Mouse (Mus musculus) mature B cell (primary cell): ENCODE results near the gene Dnah3.

Experiments
- in situ Hi-C: fragments of 300-500 bp; cut with MboI; formaldehyde crosslinking; loops from 2 replicates; pipeline ENCODE4 v1.14.3; 2019

Gene Dnah3

GRCm38 (mm10) chr7:119954047-119954446, 141.0 kb downstream of the Dnah3 start:
- in situ Hi-C loops: no loop called here

GRCm38 (mm10) chr7:119941569-119941968, 153.5 kb downstream of the Dnah3 start:
- in situ Hi-C loops: no loop called here

DNA sequence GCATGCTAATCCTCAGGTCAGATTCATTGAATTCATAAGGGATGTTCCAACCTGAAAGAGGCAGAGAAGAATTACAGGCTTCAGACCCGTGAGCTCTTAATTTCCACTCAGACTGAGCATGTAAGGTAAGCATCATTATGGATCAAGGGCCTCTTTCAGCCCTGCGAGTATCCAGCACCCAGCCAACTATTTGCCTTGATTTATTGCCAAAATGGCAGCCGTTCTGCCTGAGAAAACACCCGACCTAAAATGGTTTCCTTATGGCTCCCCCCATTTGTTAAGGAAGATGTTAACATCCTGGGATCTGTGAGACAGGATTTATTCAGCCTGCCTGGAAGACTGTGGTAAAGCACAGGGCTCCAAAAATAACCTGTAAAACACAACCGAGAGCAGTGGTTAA, 158.0 kb downstream of the Dnah3 start:
- in situ Hi-C loops: no loop called here

DNA sequence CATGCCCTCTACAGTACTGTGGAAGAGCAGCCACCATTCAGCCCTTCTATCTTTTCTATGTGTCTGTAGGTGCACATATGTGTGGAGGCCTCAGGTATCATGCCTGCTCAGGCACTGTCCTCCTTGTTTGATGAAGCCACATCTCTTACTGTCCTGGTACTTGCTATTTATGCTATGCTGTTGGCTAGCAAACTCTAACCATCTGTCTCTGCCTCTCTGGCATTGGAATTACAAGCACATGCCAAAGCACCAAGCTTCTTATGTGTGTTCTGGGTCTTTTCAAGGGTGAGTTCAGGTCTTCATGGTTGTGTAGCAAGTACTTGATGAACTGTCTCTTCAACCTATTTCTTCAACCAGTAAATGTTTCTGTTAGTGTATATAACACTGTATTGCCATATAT, 158.8 kb downstream of the Dnah3 start:
- in situ Hi-C loops: no loop called here

GRCm38 (mm10) chr7:119928783-119929440, 166.2 kb downstream of the Dnah3 start:
- in situ Hi-C loops: no loop called here

- in situ Hi-C loops: no loop called here
These were observed 174.0 kb downstream of the Dnah3 start for GRCm38 (mm10) chr7:119921054-119921453.

- in situ Hi-C loops: no loop called here
These were observed 174.6 kb downstream of the Dnah3 start for GRCm38 (mm10) chr7:119920457-119920856.

- in situ Hi-C loops: no loop called here
These were observed 183.4 kb downstream of the Dnah3 start for GRCm38 (mm10) chr7:119911727-119912126.

DNA sequence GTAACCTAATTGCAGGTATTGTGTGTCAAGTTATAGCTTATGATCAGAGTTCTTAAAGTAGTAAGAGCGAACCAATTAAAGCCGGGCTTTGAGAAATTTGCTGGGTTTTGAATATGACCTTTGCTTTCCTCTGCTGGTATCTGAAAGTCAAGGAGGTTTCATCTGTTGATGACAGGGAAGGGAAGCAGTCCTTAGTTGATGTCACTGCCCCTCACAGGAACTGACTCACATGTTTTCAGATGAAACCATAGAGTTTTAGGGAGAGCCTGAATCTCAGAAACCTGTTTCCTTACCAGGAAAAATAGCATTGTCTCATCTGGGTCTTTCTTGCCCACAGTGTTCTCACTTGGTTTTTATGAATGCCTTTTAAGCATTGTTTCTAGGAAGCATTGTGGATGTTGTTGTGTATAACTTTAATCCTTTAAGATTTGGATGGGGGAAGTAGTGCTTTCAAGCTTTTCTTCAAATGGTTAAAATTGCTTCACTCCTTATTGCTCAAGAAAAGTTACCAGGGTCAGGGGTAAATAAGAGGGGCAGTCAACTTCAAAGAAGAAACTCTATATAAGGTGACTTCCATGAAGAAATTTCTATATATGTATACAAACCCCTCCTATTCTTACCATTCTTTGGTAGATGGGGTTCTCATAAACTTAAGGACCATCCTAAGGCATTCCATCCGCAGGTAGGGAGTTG, 188.4 kb downstream of the Dnah3 start:
- in situ Hi-C loops: no loop called here

- in situ Hi-C loops: loop anchor here (25.0 kb wide), 2 partner anchors 738 to 938 kb away; partner anchors contain the start of genes Eef2k and Uqcrc2
These were observed 195.6 kb downstream of the Dnah3 start for GRCm38 (mm10) chr7:119899386-119900057.

DNA sequence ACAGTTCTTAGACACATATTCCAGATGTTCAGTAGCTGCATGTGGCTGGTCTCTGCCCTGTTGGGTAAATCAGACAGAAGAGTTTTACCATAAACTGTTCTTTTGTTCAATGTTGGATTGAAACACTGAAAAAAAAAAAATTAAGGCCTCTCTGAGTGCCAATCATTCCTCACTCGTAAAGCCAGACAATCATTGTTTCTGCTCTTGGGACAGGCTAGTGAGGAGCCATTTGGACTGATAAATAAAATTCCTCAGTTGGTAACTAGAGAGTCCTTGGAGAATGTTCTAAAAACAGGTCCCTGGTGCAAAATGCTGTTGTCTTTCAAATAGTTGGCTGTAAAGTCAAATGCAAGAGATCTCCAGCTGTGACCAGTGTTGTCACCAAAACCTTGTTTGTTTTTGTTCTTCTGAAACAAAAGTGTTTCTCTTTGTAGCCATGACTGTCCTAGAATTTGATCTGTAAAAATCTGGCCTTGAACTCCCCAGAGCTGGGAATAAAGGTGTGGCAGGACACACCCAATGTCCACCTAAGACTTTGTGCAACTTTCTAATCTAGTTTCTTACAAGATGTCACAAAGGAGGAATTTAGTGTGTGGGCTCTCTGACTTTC, 196.7 kb downstream of the Dnah3 start:
- in situ Hi-C loops: loop anchor here (25.0 kb wide), 2 partner anchors 739 to 939 kb away; partner anchors contain the start of genes Eef2k and Uqcrc2

DNA sequence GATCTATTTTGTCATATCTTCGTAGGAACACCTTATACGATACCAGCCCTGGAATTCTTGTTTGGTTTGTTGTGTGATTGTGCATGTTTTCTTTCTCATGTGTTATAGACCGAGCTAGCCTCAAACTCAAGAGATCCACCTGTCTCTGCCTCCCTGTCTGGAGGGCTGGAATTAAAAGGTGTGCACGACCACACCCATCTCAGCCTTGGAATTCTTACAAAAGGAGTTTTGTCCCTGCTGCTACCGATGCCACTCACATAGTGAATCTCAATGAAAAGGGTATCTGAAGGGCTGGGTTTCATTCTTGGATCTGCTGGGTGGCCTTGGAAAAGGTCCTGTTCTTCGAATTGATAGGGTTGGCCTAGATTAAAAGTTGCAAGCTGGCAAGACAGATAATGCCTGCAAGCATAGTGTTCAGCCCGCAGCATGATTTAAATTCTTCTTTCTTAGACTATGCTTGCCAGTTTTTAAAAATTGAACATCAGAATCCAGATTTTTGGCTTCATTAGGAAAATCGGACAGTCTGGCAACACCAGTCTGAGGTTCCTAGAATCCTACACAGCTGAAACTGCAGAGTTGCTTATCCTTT, 197.5 kb downstream of the Dnah3 start:
- in situ Hi-C loops: loop anchor here (25.0 kb wide), 2 partner anchors 740 to 940 kb away; partner anchors contain the start of genes Eef2k and Uqcrc2

DNA sequence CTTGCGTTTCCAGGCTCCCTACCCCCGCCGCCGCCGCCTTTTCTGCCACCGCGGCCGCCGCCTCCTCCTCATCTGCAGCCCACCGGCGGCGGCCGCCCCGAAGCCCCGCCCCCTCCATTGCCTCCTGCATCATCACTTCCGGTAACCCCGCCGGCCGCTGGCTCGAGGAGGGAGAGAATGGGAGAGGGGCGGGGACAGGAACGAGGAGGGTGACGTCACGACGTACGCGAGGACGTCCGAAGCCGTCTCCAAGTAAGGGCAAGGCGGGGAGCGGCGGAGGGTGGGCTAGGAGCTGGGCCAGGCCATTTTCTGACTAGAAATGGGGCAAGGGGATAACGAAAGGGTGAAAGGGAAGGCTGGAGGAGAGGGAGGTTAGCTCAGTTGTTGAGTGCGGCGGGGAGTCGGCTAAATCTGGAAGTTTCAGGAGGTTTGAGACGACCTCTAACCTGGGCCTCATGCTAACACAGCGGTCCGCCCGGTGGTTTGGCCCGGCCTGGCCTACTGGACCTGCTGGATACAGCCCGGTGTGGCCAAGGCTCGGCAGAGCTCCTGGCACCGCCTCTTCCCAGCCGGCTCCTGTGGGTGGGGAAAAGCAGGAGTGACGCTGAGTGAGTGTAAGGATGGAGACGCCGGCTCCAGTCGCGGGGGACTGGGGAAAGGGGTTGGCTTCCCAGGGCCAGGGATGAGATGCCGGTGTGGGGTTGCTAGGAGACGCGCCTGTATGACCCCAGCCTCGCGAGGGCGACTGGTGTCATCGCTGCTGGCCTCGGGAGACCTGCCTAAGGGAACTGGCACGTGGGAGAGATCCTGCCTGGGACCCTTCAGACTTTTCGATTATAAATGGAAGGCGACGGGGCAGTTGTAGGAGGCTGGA, 199.2 kb downstream of the Dnah3 start, which contains the start of the genes Lyrm1 and Dcun1d3:
TSS of gene Lyrm1 (plus strand) at position 223 of the 874 bp plus-strand sequence.
TSS of gene Dcun1d3 (minus strand) at position 660 of the 874 bp plus-strand sequence.
- in situ Hi-C loops: loop anchor here (25.0 kb wide), 2 partner anchors 741 to 941 kb away; partner anchors contain the start of genes Eef2k and Uqcrc2

DNA sequence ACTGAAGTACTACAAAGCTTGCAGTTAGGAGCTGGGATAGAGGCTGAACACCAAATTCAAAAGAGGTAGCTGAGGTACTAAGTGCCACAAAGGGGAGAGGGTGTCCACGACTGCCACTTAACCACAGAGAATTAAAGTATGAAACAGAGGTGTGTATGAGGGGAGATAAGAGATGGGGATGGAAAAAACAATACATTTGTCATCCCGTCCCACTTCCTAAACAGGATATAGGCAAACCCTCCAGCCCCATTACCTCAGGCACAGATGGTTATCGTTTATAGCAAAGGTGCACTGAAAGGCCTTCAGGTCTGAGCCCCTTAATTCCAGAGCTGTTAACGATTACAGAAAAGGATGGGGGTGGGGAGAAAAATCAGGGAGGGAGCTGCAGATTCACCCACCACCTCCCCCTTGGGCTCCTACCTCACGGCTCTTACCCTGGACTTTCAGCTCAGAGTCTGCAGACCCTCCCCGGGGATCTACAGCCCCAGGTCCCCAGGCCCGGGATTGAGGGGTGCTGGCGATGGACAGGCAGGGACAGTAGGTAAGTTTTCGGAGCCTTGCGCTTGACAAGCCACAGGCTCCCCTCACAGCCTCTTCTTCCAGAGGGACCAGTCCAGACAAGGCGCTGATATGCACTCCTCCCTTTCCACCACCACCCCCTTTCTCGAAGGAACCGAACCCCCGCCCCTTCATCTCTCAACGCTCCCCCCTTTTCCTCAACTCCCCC, 200.1 kb downstream of the Dnah3 start:
- in situ Hi-C loops: loop anchor here (25.0 kb wide), 2 partner anchors 742 to 942 kb away; partner anchors contain the start of genes Eef2k and Uqcrc2

DNA sequence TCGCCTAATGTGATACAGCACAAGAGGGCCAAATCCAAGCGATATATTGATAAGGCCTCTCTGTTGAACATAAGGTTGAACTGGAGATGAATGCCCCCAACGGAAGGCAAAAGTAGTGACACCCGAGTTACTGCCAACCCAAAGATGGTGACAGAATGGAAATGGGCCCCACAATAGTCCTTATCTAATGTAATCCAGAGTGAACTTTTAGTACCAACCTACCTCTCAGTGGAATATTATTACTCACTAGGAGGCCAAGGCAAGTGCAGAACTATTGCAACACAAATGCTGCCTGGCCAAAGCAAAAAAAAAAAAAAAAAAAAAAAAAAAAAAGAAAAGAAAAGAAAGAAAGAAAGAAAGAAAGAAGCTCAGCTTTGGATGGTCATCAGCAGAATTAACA, 202.3 kb downstream of the Dnah3 start:
- in situ Hi-C loops: loop anchor here (25.0 kb wide), 2 partner anchors 745 to 945 kb away; partner anchors contain the start of genes Eef2k and Uqcrc2

- in situ Hi-C loops: loop anchor here (25.0 kb wide), 2 partner anchors 745 to 945 kb away; partner anchors contain the start of genes Eef2k and Uqcrc2
These were observed 202.9 kb downstream of the Dnah3 start for GRCm38 (mm10) chr7:119892198-119892597.

- in situ Hi-C loops: loop anchor here (25.0 kb wide), 2 partner anchors 749 to 949 kb away; partner anchors contain the start of genes Eef2k and Uqcrc2
These were observed 207.2 kb downstream of the Dnah3 start for GRCm38 (mm10) chr7:119887887-119888286.

- in situ Hi-C loops: loop anchor here (25.0 kb wide), 2 partner anchors 756 to 956 kb away; partner anchors contain the start of genes Eef2k and Uqcrc2
These were observed 213.9 kb downstream of the Dnah3 start for GRCm38 (mm10) chr7:119881229-119881628.

DNA sequence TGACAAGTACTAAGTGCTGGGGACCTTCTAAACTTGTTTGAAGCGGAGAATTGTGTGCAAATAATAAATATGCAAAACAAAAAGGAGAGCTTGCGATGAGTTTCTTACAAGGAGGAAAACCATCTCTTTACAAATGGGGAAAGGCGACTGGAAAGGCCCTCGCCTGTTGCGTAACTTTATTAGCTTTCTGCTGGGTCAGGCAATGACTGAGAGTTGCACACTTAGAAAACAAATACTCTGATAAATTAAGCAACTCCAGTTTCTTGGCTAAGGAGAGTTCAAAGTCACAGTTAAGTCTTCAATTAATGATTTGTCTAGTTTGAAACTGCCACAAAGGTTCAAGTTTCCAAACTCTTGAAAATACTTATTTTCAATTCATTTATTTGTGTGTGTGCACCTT, 214.7 kb downstream of the Dnah3 start:
- in situ Hi-C loops: loop anchor here (25.0 kb wide), 2 partner anchors 757 to 957 kb away; partner anchors contain the start of genes Eef2k and Uqcrc2
